ENCODE assay signal across 6 mouse cellular contexts in the genomic region with DNA sequence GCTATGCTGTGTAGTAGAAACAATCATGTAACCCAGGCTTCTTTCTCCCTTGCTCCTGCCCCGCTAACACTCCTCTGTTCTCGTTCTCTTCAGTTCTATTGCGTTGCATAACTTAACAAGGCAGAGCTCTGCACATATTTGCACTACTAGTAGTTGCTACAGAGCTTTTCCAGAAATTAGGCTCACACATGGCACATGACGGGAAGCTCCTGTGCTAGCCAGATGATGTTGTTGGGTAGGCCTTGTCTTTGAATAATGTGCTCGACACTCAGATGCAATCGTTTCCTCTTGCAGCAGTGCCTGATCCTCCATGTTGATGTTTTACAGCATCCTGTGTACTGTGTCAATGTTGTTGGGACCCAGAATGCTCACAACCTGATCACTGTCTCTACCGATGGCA.
"Had no signal": no experiment of that assay in that cellular context is flagged by ENCODE, and none has a peak within 500 bp of the region (broad histone marks: within the 10 kb centered on the region; RNA-seq: fewer than 3 reads in every experiment).

No protein-coding gene starts in this region.

- DNase-seq: kidney, adult 11 months; kidney, adult 9 months; kidney, postnatal 36 days; lung, adult 18-20 months; right cerebral cortex, postnatal 14 days; thymus, postnatal 36 days had no signal
